Mouse (Mus musculus): ENCODE data around the gene Bcl2l15. TPM values are rescaled to one million over a fixed set of nuclear protein-coding genes. Genes with fewer than 3 reads are reported as not detected.
"Not testable (repeated sequence)": the region's sequence is repeated elsewhere in the genome, so short reads cannot be mapped to it uniquely, and the experiment has no call there.

Gene Bcl2l15
- 0.14 and 0.20 TPM in 2 replicates for polyA plus RNA-seq (2014; fragmentation: Nextera tagmentation; extraction: Ambion mirVana)

GRCm38 (mm10) chr3:103832426-103832825 lies at the start of gene Bcl2l15:
Gene Bcl2l15 (plus strand): TSS chr3:103832601.
- H3K4me3 ChIP-seq (ENCODE audit: low read depth, low read length), result no peak within 1 kb of the TSS
- H3K9ac ChIP-seq (ENCODE audit: low read length), result no peak within 1 kb of the TSS
- H3K27me3 ChIP-seq (ENCODE audit: control insufficient read depth, insufficient read depth, low read length), result no peaks in the 10 kb centered on the region
- DNase-seq (ENCODE audit: low spot score, missing footprints), result no peak
- H3K4me2 ChIP-seq, result no peak within 1 kb of the TSS
- H3K27ac ChIP-seq (ENCODE audit: low read depth, low read length), result no peak within 1 kb of the TSS
- no peaks in the 10 kb centered on the region for H3K36me3 ChIP-seq (ENCODE audit: control insufficient read depth, insufficient read depth, low read length)
- ATAC-seq (ENCODE audit: low FRiP score), result no peak
- no peaks in the 10 kb centered on the region for H3K9me3 ChIP-seq (ENCODE audit: control insufficient read depth, low read length)
- no peaks in the 10 kb centered on the region for H3K4me1 ChIP-seq (ENCODE audit: control insufficient read depth, insufficient read depth, low read length)

GRCm38 (mm10) chr3:103782844-103783609 lies 49.4 kb upstream of the Bcl2l15 start:
- no peaks in the 10 kb centered on the region for H3K9me3 ChIP-seq (ENCODE audit: control insufficient read depth, low read length)
- WGBS, result 86% methylated on average over 4 of the region's 4 CpGs
- ATAC-seq (ENCODE audit: low FRiP score), result no peak

GRCm38 (mm10) chr3:103787225-103787624 lies 45.2 kb upstream of the Bcl2l15 start:
- ATAC-seq (ENCODE audit: low FRiP score), result no peak
- DNase-seq (ENCODE audit: low spot score, missing footprints), result no peak
- Histone ChIP-seq H3K36me3 (ENCODE audit: control insufficient read depth, insufficient read depth, low read length) (no peaks in the 10 kb centered on the region), H3K9me3 (ENCODE audit: control insufficient read depth, low read length) (no peaks in the 10 kb centered on the region), H3K9ac (ENCODE audit: low read length) (no peak overlapping the region), H3K27ac (ENCODE audit: low read depth, low read length) (no peak overlapping the region), H3K27me3 (ENCODE audit: control insufficient read depth, insufficient read depth, low read length) (no peaks in the 10 kb centered on the region), H3K4me2 (no peak overlapping the region), H3K4me3 (ENCODE audit: low read depth, low read length) (no peak overlapping the region), H3K4me1 (ENCODE audit: control insufficient read depth, insufficient read depth, low read length) (peaks cover 9% of the 10 kb centered on the region)
- WGBS, result 63% methylated on average over 7 of the region's 7 CpGs

More at GRCm38 (mm10) chr3:103782844-103783609, 49.4 kb upstream of the Bcl2l15 start:
- Histone ChIP-seq H3K27ac (ENCODE audit: low read depth, low read length) (no peak overlapping the region), H3K9ac (ENCODE audit: low read length) (no peak overlapping the region), H3K4me2 (no peak overlapping the region), H3K4me3 (ENCODE audit: low read depth, low read length) (no peak overlapping the region), H3K36me3 (ENCODE audit: control insufficient read depth, insufficient read depth, low read length) (no peaks in the 10 kb centered on the region), H3K27me3 (ENCODE audit: control insufficient read depth, insufficient read depth, low read length) (no peaks in the 10 kb centered on the region), H3K4me1 (ENCODE audit: control insufficient read depth, insufficient read depth, low read length) (no peaks in the 10 kb centered on the region)
- DNase-seq (ENCODE audit: low spot score, missing footprints), result no peak

GRCm38 (mm10) chr3:103789096-103789495 lies 43.3 kb upstream of the Bcl2l15 start:
- WGBS, result 88% methylated on average over 7 of the region's 7 CpGs
- Histone ChIP-seq H3K4me3 (ENCODE audit: low read depth, low read length) (no peak overlapping the region), H3K4me2 (peak overlapping the region; percentile 88; the same call in 1 of the 2 replicates), H3K36me3 (ENCODE audit: control insufficient read depth, insufficient read depth, low read length) (no peaks in the 10 kb centered on the region), H3K27ac (ENCODE audit: low read depth, low read length) (no peak overlapping the region), H3K4me1 (ENCODE audit: control insufficient read depth, insufficient read depth, low read length) (peaks cover 9% of the 10 kb centered on the region), H3K9me3 (ENCODE audit: control insufficient read depth, low read length) (no peaks in the 10 kb centered on the region), H3K9ac (ENCODE audit: low read length) (no peak overlapping the region), H3K27me3 (ENCODE audit: control insufficient read depth, insufficient read depth, low read length) (no peaks in the 10 kb centered on the region)
- DNase-seq (ENCODE audit: low spot score, missing footprints) (no peak), ATAC-seq (ENCODE audit: low FRiP score) (no peak)

DNA sequence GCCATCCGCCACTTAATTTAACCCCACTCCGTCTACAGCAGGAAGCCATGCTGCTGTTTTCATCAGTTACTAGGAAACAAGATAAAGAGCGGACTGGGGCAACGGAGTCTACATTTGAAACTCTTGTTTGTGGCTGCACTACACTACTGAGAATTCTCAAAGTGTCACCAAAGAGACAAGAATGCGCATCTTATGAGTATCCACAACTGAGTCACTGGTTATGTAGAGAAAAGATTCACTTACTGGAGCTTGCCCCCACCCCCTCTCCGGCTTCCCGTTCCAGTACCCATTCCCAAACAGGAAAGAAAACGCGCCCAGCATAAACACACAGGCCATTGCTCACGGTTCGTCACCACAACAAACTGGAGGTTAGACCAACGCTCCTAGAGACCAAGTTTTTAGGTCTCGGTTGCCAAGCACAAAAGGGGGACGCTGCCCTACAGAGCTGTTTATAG lies 42.5 kb upstream of the Bcl2l15 start:
- peak overlapping the region; percentile 88 for H3K4me2 ChIP-seq
- H3K4me3 ChIP-seq (ENCODE audit: low read depth, low read length), result peak overlapping the region; percentile 91
- 4% methylated on average over 14 of the region's 14 CpGs for WGBS
- peaks cover 9% of the 10 kb centered on the region for H3K4me1 ChIP-seq (ENCODE audit: control insufficient read depth, insufficient read depth, low read length)
- H3K36me3 ChIP-seq (ENCODE audit: control insufficient read depth, insufficient read depth, low read length), result no peaks in the 10 kb centered on the region
- ATAC-seq (ENCODE audit: low FRiP score) (no peak), DNase-seq (ENCODE audit: low spot score, missing footprints) (peak; percentile 91)
- no peak overlapping the region for H3K27ac ChIP-seq (ENCODE audit: low read depth, low read length)
- no peaks in the 10 kb centered on the region for H3K9me3 ChIP-seq (ENCODE audit: control insufficient read depth, low read length)
- no peaks in the 10 kb centered on the region for H3K27me3 ChIP-seq (ENCODE audit: control insufficient read depth, insufficient read depth, low read length)
- peak overlapping the region; percentile 91 for H3K9ac ChIP-seq (ENCODE audit: low read length)

DNA sequence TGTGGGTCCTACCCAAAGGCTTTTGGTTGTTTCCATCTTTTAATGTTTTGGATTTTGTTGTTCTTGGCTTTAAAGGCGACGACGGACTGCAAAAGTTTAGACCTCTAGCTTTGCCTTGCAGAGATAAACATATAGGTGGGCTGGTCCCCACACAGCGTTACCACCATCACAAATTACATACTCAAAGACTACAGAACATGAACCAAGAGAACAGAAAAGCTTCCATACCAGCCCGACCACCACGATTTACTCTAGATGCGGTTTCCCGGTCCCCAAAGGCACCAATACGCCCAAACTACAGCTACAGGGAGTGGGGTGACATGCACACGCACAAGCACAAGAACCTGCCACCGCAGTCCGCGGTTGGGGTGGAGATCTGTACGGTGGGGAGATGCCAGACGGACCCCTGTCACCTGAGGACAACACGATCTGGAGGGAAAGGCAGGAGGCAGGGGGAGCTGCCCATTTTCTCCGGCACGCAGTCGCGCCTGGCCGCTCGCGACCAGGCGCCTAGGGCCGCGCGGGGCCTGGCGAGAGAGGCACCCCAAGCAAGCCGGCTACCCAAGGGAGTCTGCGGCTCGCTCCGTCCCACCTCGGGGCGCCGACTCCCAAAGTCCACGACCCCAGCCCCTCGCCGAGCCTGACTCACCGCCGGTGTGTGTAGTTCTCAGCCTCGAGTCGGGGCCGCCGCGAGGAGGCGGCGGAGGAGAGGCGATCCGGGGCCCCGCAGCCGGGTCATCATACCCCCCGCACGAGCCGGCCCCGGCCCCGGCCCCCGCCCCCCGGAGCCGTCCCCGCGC lies 41.9 kb upstream of the Bcl2l15 start:
- H3K27me3 ChIP-seq (ENCODE audit: control insufficient read depth, insufficient read depth, low read length), result no peaks in the 10 kb centered on the region
- peak; percentile 93 for DNase-seq (ENCODE audit: low spot score, missing footprints)
- H3K27ac ChIP-seq (ENCODE audit: low read depth, low read length), result peak overlapping the region; percentile 67
- H3K4me1 ChIP-seq (ENCODE audit: control insufficient read depth, insufficient read depth, low read length), result peaks cover 9% of the 10 kb centered on the region
- ATAC-seq (ENCODE audit: low FRiP score), result peak; percentile 86
- H3K9me3 ChIP-seq (ENCODE audit: control insufficient read depth, low read length), result no peaks in the 10 kb centered on the region
- H3K4me2 ChIP-seq, result peak overlapping the region; percentile 88
- peak overlapping the region; percentile 91 for H3K9ac ChIP-seq (ENCODE audit: low read length)
- no peaks in the 10 kb centered on the region for H3K36me3 ChIP-seq (ENCODE audit: control insufficient read depth, insufficient read depth, low read length)
- WGBS, result under 1% methylated on average over 54 of the region's 61 CpGs
- H3K4me3 ChIP-seq (ENCODE audit: low read depth, low read length), result peak overlapping the region; percentile 91

GRCm38 (mm10) chr3:103791230-103792110 lies 40.9 kb upstream of the Bcl2l15 start, which contains the start of gene Hipk1:
Gene Hipk1 (minus strand): TSS chr3:103791563.
- peak within 1 kb of the TSS; percentile 91 for H3K4me3 ChIP-seq (ENCODE audit: low read depth, low read length)
- H3K36me3 ChIP-seq (ENCODE audit: control insufficient read depth, insufficient read depth, low read length), result no peaks in the 10 kb centered on the region
- peak; percentile 99 for DNase-seq (ENCODE audit: low spot score, missing footprints)
- H3K4me2 ChIP-seq, result peak within 1 kb of the TSS; percentile 88
- H3K27ac ChIP-seq (ENCODE audit: low read depth, low read length), result peak within 1 kb of the TSS; percentile 67
- ATAC-seq (ENCODE audit: low FRiP score), result peak; percentile 97
- peak within 1 kb of the TSS; percentile 91 for H3K9ac ChIP-seq (ENCODE audit: low read length)
- H3K4me1 ChIP-seq (ENCODE audit: control insufficient read depth, insufficient read depth, low read length), result peaks cover 9% of the 10 kb centered on the region
- 10% methylated on average over 49 of the region's 49 CpGs for WGBS
- no peaks in the 10 kb centered on the region for H3K9me3 ChIP-seq (ENCODE audit: control insufficient read depth, low read length)
- H3K27me3 ChIP-seq (ENCODE audit: control insufficient read depth, insufficient read depth, low read length), result no peaks in the 10 kb centered on the region

DNA sequence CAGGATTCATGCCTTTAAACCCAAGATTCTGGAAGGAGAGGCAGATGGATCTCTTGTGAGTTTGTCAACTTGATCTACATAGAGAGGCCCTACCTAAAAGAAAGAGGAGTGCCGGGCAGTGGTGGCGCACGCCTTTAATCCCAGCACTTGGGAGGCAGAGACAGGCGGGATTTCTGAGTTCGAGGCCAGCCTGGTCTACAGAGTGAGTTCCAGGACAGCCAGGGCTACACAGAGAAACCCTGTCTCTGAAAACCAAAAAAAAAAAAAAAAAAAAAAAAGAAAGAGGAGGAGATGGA lies 40.3 kb upstream of the Bcl2l15 start:
- DNase-seq (ENCODE audit: low spot score, missing footprints); H3K36me3 ChIP-seq (ENCODE audit: control insufficient read depth, insufficient read depth, low read length); H3K4me1 ChIP-seq (ENCODE audit: control insufficient read depth, insufficient read depth, low read length); H3K27ac ChIP-seq (ENCODE audit: low read depth, low read length); H3K9ac ChIP-seq (ENCODE audit: low read length); H3K9me3 ChIP-seq (ENCODE audit: control insufficient read depth, low read length); ATAC-seq (ENCODE audit: low FRiP score); H3K27me3 ChIP-seq (ENCODE audit: control insufficient read depth, insufficient read depth, low read length): not testable (repeated sequence)
- 79% methylated on average over 5 of the region's 5 CpGs for WGBS
- Histone ChIP-seq H3K4me2 (peak overlapping the region; percentile 88; the same call in 1 of the 2 replicates), H3K4me3 (ENCODE audit: low read depth, low read length) (peak overlapping the region; percentile 91; the same call in 1 of the 2 replicates)

All from midbrain, embryonic 11.5 days (tissue).